Mouse (Mus musculus): Measurements from ENCODE around the gene Trem3. TPM values are rescaled to one million over a fixed set of nuclear protein-coding genes. Genes with fewer than 3 reads are reported as not detected.

Trem3 gene
- polyA plus RNA-seq (2014; fragmentation: Illumina TruSeq; extraction: RNeasy Lipid Tissue Mini Kit (QIAGEN cat#74804); ENCODE audit: low read depth, low replicate concordance): not detected

DNA sequence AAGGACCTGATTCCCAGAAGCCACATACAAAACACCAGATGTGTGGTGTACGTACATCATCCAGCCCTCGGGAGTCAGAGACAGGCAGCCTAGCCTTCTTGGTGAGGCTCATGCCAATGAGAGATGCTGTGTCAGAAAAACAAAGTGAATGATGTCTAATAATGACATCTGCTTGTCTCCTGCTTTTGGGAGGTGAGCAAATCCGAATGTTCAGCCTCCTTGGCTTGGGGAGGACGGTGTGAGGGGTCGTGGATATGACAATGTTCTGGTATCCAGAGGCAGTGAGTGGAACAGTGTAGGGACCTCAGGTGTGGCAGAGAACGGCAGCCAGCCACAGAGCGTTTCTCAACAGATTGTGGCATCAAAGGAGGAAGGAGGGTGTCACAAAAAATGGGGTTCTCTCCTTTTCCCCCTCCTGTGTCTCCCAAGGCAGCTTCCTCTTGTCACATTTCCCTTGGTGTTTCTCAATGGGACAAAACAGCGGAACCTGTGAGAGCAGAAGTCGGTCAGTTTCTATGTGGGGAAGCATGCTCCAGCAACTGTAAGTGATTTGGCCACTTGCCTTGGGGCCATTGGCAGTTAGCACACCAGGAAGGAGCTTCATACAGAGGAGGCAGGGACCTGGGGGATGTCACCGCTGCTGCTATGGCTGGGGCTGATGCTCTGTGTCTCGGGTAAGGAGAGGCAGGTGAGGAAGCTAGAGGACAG lies at the start of gene Trem3:
Trem3 (plus strand) TSS at position 557 of the 708 bp plus-strand sequence.

DNA sequence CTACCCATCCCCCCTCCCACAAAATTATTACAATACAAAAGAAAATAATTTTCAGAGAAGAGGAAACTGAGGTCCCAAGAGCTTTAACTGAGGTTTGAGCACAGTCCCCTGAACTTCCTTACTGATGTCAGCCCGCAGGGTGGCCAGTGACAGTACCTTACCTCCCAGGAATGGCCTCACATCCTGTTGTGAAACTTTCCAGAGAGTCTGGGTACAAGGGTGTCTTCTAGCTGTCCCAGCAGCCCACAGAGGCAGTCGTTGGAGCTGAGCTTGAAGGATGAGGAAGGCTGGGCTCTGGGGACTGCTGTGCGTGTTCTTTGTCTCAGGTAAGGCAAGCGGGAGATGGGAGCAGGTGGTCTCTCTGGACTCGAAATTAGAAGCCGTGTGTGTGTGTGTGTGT lies 15.1 kb upstream of the Trem3 start, which contains the start of gene Trem1:
Trem1 (plus strand) TSS at position 251 of the 400 bp plus-strand sequence.

DNA sequence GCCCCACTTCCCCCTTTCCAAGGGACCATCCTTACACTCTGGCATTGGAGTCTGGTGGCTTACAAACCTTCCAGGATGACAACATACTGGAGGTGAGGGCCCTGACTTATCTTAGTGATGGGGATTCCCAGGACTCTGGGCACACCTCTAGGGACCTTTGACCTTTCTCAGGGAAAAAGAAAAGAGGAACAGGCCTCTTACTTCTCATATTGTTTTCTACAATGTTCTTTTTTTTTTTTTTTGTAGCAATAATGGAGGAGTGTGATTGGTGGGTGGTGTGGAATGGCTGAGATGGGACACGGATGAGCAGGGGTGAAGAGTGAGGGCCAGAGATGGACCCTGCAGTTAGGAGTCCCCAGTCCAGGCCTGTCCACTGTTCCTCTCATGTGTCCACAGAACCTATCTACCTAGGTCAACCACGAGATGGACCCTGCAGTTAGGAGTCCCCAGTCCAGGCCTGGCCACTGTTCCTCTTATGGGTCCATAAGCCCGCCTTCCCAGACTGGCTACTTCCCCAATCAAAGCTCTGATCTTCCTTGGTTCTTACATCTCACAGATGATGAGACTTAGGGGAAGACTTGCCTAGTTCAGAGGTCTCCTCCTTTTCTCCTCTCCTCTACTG lies 16.3 kb downstream of the Trem3 start, which contains the start of gene Treml4:
Treml4 (plus strand) TSS at position 555 of the 622 bp plus-strand sequence.

DNA sequence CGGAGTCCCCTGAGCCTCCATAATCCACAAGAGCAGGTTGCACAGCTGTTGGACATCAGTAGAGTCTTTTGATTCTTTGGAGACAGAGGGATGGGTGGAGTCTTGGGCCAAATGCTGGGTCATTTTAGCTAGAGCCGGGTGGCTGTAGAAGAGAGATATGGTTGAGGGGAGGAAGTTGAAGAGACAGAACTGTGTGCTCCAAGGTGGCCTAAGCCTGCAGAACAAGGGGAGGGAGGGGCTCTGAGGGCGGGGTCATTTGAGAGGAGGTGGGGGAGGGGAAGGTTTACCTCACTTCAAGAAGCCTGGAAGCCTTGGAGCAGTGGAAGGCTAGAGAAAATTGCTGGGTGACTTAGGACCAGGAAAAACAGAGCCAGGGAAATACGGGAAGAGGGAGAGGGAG lies 51.6 kb downstream of the Trem3 start, which contains the start of gene Treml2:
Treml2 (plus strand) TSS at position 296 of the 400 bp plus-strand sequence.

Other genes with a start within 250 kb of the Trem3 start
- 16.5 TPM for gene 1700122O11Rik, start 209.5 kb upstream of the Trem3 start, polyA plus RNA-seq (2014; fragmentation: Illumina TruSeq; extraction: RNeasy Lipid Tissue Mini Kit (QIAGEN cat#74804); ENCODE audit: low read depth, low replicate concordance)
- gene 1700067P10Rik, start 158.5 kb upstream of the Trem3 start, polyA plus RNA-seq (2014; fragmentation: Illumina TruSeq; extraction: RNeasy Lipid Tissue Mini Kit (QIAGEN cat#74804); ENCODE audit: low read depth, low replicate concordance): 79.1 TPM
- gene 9830107B12Rik, start 101.5 kb upstream of the Trem3 start, polyA plus RNA-seq (2014; fragmentation: Illumina TruSeq; extraction: RNeasy Lipid Tissue Mini Kit (QIAGEN cat#74804); ENCODE audit: low read depth, low replicate concordance): not detected
- gene A530064D06Rik, start 80.5 kb upstream of the Trem3 start, polyA plus RNA-seq (2014; fragmentation: Illumina TruSeq; extraction: RNeasy Lipid Tissue Mini Kit (QIAGEN cat#74804); ENCODE audit: low read depth, low replicate concordance): 0.11 TPM
- 1.6 TPM for gene Trem1, start 15.0 kb upstream of the Trem3 start, polyA plus RNA-seq (2014; fragmentation: Illumina TruSeq; extraction: RNeasy Lipid Tissue Mini Kit (QIAGEN cat#74804); ENCODE audit: low read depth, low replicate concordance)
- not detected for gene Treml4, start 16.5 kb downstream of the Trem3 start, polyA plus RNA-seq (2014; fragmentation: Illumina TruSeq; extraction: RNeasy Lipid Tissue Mini Kit (QIAGEN cat#74804); ENCODE audit: low read depth, low replicate concordance)
- not detected for gene Treml2, start 51.7 kb downstream of the Trem3 start, polyA plus RNA-seq (2014; fragmentation: Illumina TruSeq; extraction: RNeasy Lipid Tissue Mini Kit (QIAGEN cat#74804); ENCODE audit: low read depth, low replicate concordance)
- gene B430306N03Rik, start 68.4 kb downstream of the Trem3 start, polyA plus RNA-seq (2014; fragmentation: Illumina TruSeq; extraction: RNeasy Lipid Tissue Mini Kit (QIAGEN cat#74804); ENCODE audit: low read depth, low replicate concordance): 2.6 TPM
- gene Trem2, start 98.6 kb downstream of the Trem3 start, polyA plus RNA-seq (2014; fragmentation: Illumina TruSeq; extraction: RNeasy Lipid Tissue Mini Kit (QIAGEN cat#74804); ENCODE audit: low read depth, low replicate concordance): not detected
- not detected for gene Treml1, start 112.1 kb downstream of the Trem3 start, polyA plus RNA-seq (2014; fragmentation: Illumina TruSeq; extraction: RNeasy Lipid Tissue Mini Kit (QIAGEN cat#74804); ENCODE audit: low read depth, low replicate concordance)
- 12.8 TPM for gene Nfya, start 162.1 kb downstream of the Trem3 start, polyA plus RNA-seq (2014; fragmentation: Illumina TruSeq; extraction: RNeasy Lipid Tissue Mini Kit (QIAGEN cat#74804); ENCODE audit: low read depth, low replicate concordance)
- gene Oard1, start 162.2 kb downstream of the Trem3 start, polyA plus RNA-seq (2014; fragmentation: Illumina TruSeq; extraction: RNeasy Lipid Tissue Mini Kit (QIAGEN cat#74804); ENCODE audit: low read depth, low replicate concordance): 43.5 TPM
- 0.39 TPM for gene Apobec2, start 185.2 kb downstream of the Trem3 start, polyA plus RNA-seq (2014; fragmentation: Illumina TruSeq; extraction: RNeasy Lipid Tissue Mini Kit (QIAGEN cat#74804); ENCODE audit: low read depth, low replicate concordance)
- not detected for gene Tspo2, start 203.7 kb downstream of the Trem3 start, polyA plus RNA-seq (2014; fragmentation: Illumina TruSeq; extraction: RNeasy Lipid Tissue Mini Kit (QIAGEN cat#74804); ENCODE audit: low read depth, low replicate concordance)
- not detected for gene Unc5cl, start 207.1 kb downstream of the Trem3 start, polyA plus RNA-seq (2014; fragmentation: Illumina TruSeq; extraction: RNeasy Lipid Tissue Mini Kit (QIAGEN cat#74804); ENCODE audit: low read depth, low replicate concordance)